Mouse (Mus musculus): Measurements from ENCODE around the gene Gm10277. TPM values are rescaled to one million over a fixed set of nuclear protein-coding genes. Genes with fewer than 3 reads are reported as not detected.

Gene Gm10277
- polyA plus RNA-seq, 1 experiment = not detected

DNA sequence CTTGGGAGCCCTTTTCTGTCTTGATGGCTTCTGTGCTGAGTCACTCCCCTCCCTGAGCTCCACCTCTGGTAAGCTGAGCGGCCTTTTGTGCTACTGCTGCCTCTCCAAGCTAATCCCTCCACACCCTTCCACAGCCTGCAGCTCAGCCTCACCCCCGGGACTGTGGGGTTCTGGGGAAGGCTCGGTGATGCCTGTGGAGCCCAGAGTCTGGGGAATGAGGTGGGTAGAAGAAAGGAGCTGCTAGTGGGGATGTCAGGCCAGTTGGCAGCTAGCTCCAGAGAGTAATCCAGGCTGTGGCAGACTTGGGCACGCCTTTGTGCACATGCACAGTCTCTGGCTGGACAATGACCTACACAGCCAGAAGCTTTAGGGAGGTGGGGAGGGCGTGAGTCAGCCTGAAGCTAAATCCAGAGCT, 20.5 kb upstream of the Gm10277 start:
- no peak for TF ChIP-seq GATA1 (IDR thresholded peaks at IDR 0.05; ENCODE audit: low read length)

DNA sequence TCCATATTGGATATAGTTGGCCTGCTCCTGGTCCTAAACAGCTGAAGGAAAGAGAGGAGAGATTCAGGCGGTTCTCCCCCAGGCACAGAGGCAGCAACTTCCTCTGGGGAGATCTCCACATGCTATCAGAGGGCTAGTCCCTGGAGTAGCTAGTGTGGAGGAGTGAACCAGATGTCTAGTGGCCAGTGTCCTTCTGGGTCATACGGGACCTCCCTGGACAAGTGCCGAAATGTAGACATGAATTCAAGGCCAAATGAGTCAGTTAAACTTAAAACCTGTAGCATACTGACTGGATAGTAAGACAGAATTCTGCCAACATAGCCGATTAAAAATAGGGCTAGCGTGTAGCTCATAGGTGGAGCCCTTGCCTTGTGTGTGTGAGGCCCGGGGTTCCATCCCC, 19.3 kb upstream of the Gm10277 start:
- no peak for TF ChIP-seq GATA1 (IDR thresholded peaks at IDR 0.05; ENCODE audit: low read length)

DNA sequence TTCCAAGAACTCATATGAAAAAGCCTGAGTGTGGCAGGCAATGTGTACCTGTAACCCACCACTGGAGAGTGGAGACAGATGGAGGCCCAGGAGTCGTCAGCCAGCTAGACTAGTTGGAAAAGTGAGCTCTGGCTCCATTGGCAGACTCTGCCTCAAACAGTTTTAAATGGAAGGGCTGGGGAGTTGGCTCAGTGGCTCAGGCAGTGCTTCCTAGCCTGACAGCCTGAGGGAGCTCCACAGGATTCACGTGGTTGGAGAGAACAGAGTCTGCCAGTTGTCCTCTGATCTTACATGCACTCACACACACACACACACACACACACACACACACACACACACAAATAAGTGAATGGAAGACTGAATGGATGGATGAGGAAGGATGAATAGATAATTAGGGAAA, 18.7 kb upstream of the Gm10277 start:
- TF ChIP-seq GATA1 (IDR thresholded peaks at IDR 0.05; ENCODE audit: low read length) = no peak

DNA sequence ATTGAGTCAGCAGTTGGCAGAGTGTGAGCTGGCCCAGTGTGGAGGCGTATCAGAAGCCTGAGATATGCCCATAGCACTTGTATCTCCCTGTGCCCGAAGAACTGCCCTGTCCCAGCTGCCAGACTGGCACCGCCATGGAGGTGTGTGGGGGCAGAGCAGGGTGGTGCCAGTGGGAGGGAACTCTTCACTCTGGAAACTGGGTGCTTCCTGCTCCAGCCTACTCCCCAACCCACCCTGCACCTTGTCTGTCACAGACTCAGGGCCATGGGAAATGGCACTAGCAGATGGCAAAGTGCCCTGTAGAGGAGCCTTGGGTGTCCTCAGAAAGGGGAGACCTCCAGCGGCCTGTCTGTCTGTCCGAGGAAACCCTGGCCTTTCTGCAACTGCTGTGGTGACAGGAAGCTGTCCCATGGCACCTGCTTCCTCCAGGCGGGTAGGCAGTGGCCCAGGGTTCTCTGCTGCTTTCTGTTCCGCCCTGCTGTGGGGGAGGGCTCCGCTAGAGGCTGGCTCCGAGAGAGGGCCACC, 14.9 kb upstream of the Gm10277 start:
- no peak for TF ChIP-seq GATA1 (IDR thresholded peaks at IDR 0.05; ENCODE audit: low read length)

- no peak for TF ChIP-seq GATA1 (IDR thresholded peaks at IDR 0.05; ENCODE audit: low read length)
Measured at GRCm38 (mm10) chr11:77800869-77801701, 13.5 kb upstream of the Gm10277 start.

GRCm38 (mm10) chr11:77800491-77800868, 12.9 kb upstream of the Gm10277 start:
- TF ChIP-seq GATA1 (IDR thresholded peaks at IDR 0.05; ENCODE audit: low read length) = no peak

DNA sequence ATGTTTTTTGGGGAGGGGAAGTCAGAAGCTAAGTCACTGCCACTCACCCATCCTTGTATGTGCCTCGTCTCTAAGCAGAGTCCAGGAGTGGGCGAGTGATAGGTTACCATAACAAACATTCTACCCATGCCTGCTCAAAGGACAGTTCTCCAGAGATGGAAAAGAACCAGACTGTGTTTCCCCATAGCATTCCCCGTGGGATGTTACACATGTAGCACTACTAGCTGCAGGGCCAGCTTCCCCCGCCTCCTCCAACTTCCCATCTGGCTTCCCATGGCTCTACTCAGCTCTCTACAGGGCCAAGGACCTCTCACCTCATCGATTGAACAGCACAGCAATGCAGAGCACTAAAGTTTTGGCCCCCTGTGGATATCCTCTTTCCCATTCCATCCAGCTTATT, 7.7 kb upstream of the Gm10277 start:
- no peak for TF ChIP-seq GATA1 (IDR thresholded peaks at IDR 0.05; ENCODE audit: low read length)

- no peak for TF ChIP-seq GATA1 (IDR thresholded peaks at IDR 0.05; ENCODE audit: low read length)
Measured at GRCm38 (mm10) chr11:77793238-77793930, 5.8 kb upstream of the Gm10277 start.

DNA sequence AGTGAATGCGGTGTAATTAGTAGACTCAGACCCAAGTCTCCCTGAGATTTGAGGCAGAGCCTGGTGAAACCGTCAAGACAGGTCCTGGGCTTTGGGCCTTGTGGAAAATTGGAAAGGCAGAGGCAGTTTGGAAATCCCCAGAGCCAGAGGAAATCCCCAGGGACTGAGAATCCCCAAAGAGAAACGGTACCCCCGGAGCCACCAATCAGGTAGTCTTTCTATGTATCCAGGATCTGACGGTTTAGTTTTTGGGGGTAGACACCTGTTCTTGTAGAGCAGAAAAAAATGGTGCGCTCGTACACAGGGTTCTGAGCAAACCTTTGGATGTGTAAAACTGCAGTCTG, 5.0 kb upstream of the Gm10277 start:
- TF ChIP-seq GATA1 (IDR thresholded peaks at IDR 0.05; ENCODE audit: low read length) = no peak

DNA sequence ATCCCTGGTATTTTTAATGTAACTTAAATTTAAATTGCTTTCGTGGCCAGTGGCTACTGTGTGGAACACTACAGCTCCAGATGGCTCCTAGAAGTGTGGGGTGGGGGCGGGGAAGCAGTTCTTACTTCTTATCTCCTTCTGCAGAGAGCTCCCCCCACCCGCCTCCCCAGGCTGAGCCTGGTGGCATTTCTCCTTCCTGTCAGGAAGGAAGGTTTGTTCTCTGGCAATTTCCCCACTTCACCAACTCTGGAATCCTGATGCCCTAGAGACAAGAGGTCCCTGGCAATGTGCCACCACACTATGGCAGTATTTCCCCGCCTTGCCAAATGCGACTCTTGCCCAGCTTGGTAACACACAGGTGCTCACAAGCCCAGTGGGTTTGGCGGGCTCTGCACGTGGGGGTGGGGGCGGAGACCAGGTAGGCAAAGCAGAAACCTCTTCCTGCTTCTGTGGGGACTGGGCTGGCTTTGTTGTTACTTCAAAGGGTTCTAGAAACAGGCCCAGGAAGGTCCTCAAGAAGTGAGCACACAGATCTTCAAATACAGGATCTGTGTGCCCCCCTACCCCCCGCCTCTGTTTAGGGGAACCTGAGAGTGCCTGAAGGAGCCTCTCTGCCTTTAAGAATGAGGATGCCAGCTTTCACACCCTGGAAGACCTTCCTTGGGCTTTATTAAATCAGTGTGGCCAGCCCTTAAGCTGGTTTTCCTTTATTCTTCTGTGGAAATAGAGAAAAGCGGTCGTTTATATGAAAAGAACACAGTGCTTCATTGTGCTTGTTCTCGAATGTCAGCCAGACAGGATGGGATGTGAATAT, 4.4 kb upstream of the Gm10277 start:
- TF ChIP-seq GATA1 (IDR thresholded peaks at IDR 0.05; ENCODE audit: low read length) = no peak

GRCm38 (mm10) chr11:77791241-77791727, 3.7 kb upstream of the Gm10277 start:
- TF ChIP-seq GATA1 (IDR thresholded peaks at IDR 0.05; ENCODE audit: low read length) = no peak

DNA sequence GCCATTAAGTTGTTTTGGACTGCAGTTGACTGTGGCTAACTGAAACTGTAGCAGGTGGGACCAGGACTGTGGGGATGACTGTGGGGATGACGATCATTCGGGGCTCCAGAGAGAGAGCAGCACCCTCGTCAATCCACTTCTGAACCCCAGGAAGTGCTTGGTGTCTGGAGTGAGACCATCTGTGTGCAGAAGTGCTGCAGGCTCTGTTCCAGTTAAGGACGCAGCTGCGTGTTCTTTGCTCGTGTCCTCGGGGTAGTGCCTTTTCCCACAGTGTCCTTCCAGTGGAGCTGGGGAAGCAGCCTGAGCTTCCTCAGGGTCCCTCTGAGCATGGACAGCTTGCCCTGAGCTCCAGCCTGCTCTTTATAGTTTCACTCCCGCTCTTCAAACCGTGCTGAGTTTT, 2.7 kb upstream of the Gm10277 start:
- no peak for TF ChIP-seq GATA1 (IDR thresholded peaks at IDR 0.05; ENCODE audit: low read length)

- no peak for TF ChIP-seq GATA1 (IDR thresholded peaks at IDR 0.05; ENCODE audit: low read length)
Measured at GRCm38 (mm10) chr11:77789512-77789911, 2.0 kb upstream of the Gm10277 start.

- TF ChIP-seq GATA1 (IDR thresholded peaks at IDR 0.05; ENCODE audit: low read length) = no peak
Measured at GRCm38 (mm10) chr11:77785768-77786561, 1.6 kb downstream of the Gm10277 start.

DNA sequence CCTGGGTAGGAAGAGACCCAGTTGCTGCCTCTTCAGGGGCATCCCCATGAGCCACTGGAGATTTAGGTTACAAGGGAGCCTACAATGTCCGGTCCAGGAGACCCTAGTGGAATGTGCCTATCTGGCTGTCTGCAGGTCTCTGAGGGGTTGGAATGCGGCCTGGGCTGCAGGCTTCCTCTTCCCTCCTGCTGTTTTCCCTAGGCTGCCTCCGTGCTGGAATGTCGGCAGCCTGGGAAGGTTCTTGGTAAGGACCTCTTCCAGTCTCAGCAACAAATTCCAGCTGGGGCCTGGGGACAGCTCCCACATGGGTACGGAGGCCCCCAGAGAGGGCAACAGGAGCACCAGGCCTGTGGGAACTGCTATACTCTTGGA, 2.2 kb downstream of the Gm10277 start:
- TF ChIP-seq GATA1 (IDR thresholded peaks at IDR 0.05; ENCODE audit: low read length) = no peak
